Mouse (Mus musculus) ES-Bruce4 (cell line): Measurements from ENCODE around the gene Gm36864. TPM values are rescaled to one million over a fixed set of nuclear protein-coding genes. Genes with fewer than 3 reads are reported as not detected.

ENCODE experiments used
- H3K27ac ChIP-seq: 2 replicates; pipeline ENCODE4 v1.5.1; 2012; ENCODE audit warnings: low read length, inconsistent platforms; ENCODE audit not compliant: insufficient read depth
- H3K27me3 ChIP-seq: 2 replicates; pipeline ENCODE4 v1.6.1; 2012; ENCODE audit warnings: mild to moderate bottlenecking, low read length, inconsistent platforms; ENCODE audit not compliant: control insufficient read depth, poor library complexity, insufficient read depth, severe bottlenecking
- H3K36me3 ChIP-seq: 2 replicates; pipeline ENCODE4 v1.6.1; 2012; ENCODE audit warnings: inconsistent platforms, mild to moderate bottlenecking, low read length, moderate library complexity; ENCODE audit not compliant: control insufficient read depth, poor library complexity, insufficient read depth, severe bottlenecking
- H3K4me1 ChIP-seq: one replicate; pipeline ENCODE4 v1.8.1; 2011; ENCODE audit warnings: low read length; ENCODE audit not compliant: control insufficient read depth, insufficient read depth
- H3K4me3 ChIP-seq: 2 replicates; pipeline ENCODE4 v1.5.1; 2011; ENCODE audit warnings: low read depth, mild to moderate bottlenecking, low read length
- H3K9ac ChIP-seq: 2 replicates; pipeline ENCODE4 v1.6.1; 2012; ENCODE audit warnings: low read depth, mild to moderate bottlenecking, inconsistent platforms; ENCODE audit not compliant: poor library complexity, severe bottlenecking
- H3K9me3 ChIP-seq: replicated peaks from 2 replicates; pipeline ENCODE4 v1.6.1; 2012; ENCODE audit warnings: mild to moderate bottlenecking, low read length, inconsistent platforms; ENCODE audit not compliant: control insufficient read depth, poor library complexity, insufficient read depth, severe bottlenecking
- CTCF ChIP-seq: IDR thresholded peaks from one replicate; pipeline ENCODE4 v1.8.1; 2011; ENCODE audit warnings: low read depth, low read length
- EP300 ChIP-seq: IDR thresholded peaks from 2 replicates; pipeline ENCODE4 v1.6.1; 2011; ENCODE audit warnings: low read depth, low read length; ENCODE audit not compliant: insufficient read depth
- POLR2A ChIP-seq: IDR thresholded peaks from one replicate; pipeline ENCODE4 v1.8.1; 2011; ENCODE audit warnings: low read length; ENCODE audit not compliant: insufficient read depth
- polyA plus RNA-seq: library from polyadenylated mRNA; stranded (reverse); fragments of >200 nt; gene quantifications from 2 replicates; pipeline ENCODE4 v1.2.4, GENCODE M21; 2011; ENCODE audit warnings: low read depth; ENCODE audit not compliant: missing spikeins, insufficient read depth, insufficient read length

Gm36864 gene
- polyA plus RNA-seq, 1 experiment: not detected

- no peaks in the 10 kb centered on the region for H3K27me3 ChIP-seq
- no peaks in the 10 kb centered on the region for H3K4me1 ChIP-seq
- H3K4me3 ChIP-seq: no peak overlapping the region
- no peaks in the 10 kb centered on the region for H3K9me3 ChIP-seq
- peaks cover 36% of the 10 kb centered on the region for H3K36me3 ChIP-seq
- TF ChIP-seq POLR2A (no peak), CTCF (no peak), EP300 (no peak)
- no peak overlapping the region for H3K9ac ChIP-seq
- H3K27ac ChIP-seq: no peak overlapping the region
Observed at GRCm38 (mm10) chr7:44253023-44253616, 17.1 kb downstream of the Gm36864 start.

- TF ChIP-seq POLR2A (no peak), CTCF (no peak), EP300 (no peak)
- peaks cover 19% of the 10 kb centered on the region for H3K36me3 ChIP-seq
- no peaks in the 10 kb centered on the region for H3K27me3 ChIP-seq
Observed at GRCm38 (mm10) chr7:44254930-44255329, 19.0 kb downstream of the Gm36864 start.

GRCm38 (mm10) chr7:44257278-44257677, 21.3 kb downstream of the Gm36864 start, which contains the start of gene Acp4:
Acp4 (minus strand) TSS chr7:44257378.
- H3K27me3 ChIP-seq: no peaks in the 10 kb centered on the region
- H3K9me3 ChIP-seq: no peaks in the 10 kb centered on the region
- TF ChIP-seq CTCF: no peak
- TF ChIP-seq EP300: no peak
- TF ChIP-seq POLR2A: no peak
- no peaks in the 10 kb centered on the region for H3K4me1 ChIP-seq
- H3K36me3 ChIP-seq: peaks cover 1% of the 10 kb centered on the region; the same call in 1 of the 2 replicates
- H3K4me3 ChIP-seq: no peak within 1 kb of the TSS
- no peak within 1 kb of the TSS for H3K27ac ChIP-seq
- H3K9ac ChIP-seq: no peak within 1 kb of the TSS

More at GRCm38 (mm10) chr7:44254930-44255329, 19.0 kb downstream of the Gm36864 start:
- Histone ChIP-seq H3K4me1 (no peaks in the 10 kb centered on the region), H3K27ac (no peak overlapping the region), H3K9ac (no peak overlapping the region), H3K9me3 (no peaks in the 10 kb centered on the region), H3K4me3 (no peak overlapping the region)

GRCm38 (mm10) chr7:44260410-44260809, 24.4 kb downstream of the Gm36864 start:
- no peaks in the 10 kb centered on the region for H3K9me3 ChIP-seq
- no peak overlapping the region for H3K4me3 ChIP-seq
- no peak for TF ChIP-seq CTCF
- TF ChIP-seq EP300: no peak
- no peak for TF ChIP-seq POLR2A
- no peaks in the 10 kb centered on the region for H3K36me3 ChIP-seq
- no peaks in the 10 kb centered on the region for H3K27me3 ChIP-seq
- H3K27ac ChIP-seq: no peak overlapping the region
- H3K9ac ChIP-seq: no peak overlapping the region
- no peaks in the 10 kb centered on the region for H3K4me1 ChIP-seq

GRCm38 (mm10) chr7:44261147-44261546, 25.2 kb downstream of the Gm36864 start, which contains the start of gene Gm15517:
Gm15517 (plus strand) TSS chr7:44261447.
- no peaks in the 10 kb centered on the region for H3K27me3 ChIP-seq
- no peak within 1 kb of the TSS for H3K27ac ChIP-seq
- H3K4me1 ChIP-seq: no peaks in the 10 kb centered on the region
- TF ChIP-seq CTCF (no peak), POLR2A (no peak), EP300 (no peak)
- H3K36me3 ChIP-seq: no peaks in the 10 kb centered on the region
- H3K4me3 ChIP-seq: no peak within 1 kb of the TSS
- H3K9ac ChIP-seq: no peak within 1 kb of the TSS
- no peaks in the 10 kb centered on the region for H3K9me3 ChIP-seq
